Mouse (Mus musculus) embryo, embryonic 11 days (tissue): ENCODE measurements at regions not wholly inside any gene's neighbourhood (a gene's known extent, or its start where the extent isn't known, plus 50 kb on each side); places are given as distances from the start of the nearest gene placed in this dataset.

Experiments
- DNase-seq: peaks from one replicate; pipeline ENCODE4 v3.0.0-alpha.2; 2015

DNA sequence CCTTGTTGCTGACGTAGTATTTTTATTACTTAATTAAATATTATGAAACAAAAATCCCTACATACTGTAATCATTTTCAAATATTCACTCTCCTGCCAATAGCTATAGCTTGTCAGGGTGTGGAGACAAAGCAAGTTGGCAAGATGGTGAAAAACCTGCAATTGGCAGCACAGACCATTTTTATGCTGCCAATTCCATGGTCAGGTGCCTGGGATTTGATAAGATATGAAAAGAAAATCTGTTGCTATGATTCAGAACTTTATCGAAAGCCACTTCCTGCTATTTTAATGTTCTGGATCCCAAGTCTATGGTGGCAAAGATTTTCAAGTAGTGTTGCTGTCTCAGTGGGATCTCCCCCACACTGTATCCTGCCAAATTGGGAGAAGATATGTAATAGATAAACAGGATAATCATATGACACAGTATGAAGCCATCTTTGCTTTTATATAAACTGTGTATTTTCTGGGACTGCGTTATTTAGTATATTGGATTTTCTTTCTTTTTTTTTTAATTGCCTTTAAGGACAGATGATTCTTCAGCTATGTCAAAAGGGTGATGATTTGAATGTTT is 165.3 kb upstream of the Lrrc3b start:
- DNase-seq, result no peak

- no peak for DNase-seq
These were observed 171.4 kb upstream of the Lrrc3b start for GRCm38 (mm10) chr14:15610166-15610565.

DNA sequence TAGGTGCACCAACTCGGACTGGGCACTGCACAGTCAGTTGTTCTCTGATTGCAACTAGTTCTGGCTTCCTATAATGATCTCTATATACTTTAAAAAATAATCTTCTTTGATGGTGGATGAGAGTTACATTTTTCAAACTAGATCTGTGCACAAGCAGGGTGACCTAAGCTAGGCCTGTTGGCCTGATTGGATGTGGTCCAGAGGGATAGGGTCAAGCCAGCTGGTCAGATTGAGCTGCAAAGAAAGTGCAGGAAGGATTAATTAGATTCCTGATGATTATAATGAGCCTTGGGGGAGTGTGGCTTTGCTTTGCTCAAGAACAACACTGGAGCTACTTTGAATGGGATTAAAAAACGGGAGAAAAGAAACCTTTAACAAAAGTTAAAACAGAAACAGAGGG is 195.8 kb upstream of the Lrrc3b start:
- no peak for DNase-seq

DNA sequence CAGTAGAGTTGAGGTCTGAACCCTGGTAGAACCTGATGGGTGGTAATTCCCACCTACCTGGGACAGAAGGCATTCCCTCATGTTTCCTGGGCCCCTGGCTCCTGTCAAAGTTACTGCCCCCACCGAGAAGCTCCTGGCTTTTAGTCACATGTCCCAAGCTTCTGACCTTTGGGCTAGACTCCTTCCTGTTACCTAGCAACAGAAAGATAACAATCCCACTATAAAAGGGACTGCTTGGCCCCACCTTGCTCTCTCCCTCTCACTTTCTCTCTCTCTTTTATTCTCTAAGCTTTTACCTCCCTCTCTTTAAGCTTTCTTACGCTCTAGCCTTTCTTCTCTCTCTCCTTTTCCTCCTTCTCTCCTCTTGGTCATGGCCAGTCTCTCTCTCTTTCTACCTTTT is 198.9 kb upstream of the Lrrc3b start:
- no peak for DNase-seq

DNA sequence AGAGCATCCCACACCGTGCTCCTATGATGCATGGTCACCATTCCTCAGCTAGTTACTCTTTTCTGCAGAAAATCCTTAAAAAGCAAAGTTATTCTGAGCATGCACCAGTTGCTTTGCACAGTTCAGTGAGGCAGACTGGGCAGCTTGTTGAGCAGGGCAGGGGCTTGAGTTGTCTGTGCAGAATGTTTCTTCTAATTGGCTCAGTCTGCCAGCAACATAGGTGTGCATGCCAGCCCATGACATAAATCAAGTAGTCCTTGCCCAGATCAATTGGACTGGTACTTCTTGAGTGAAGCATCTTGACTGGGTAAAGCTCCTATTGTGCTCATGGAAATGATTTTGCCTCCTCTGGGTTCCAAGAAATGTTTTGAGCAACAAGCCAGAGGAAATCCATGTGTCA is 200.1 kb upstream of the Lrrc3b start:
- no peak for DNase-seq

DNA sequence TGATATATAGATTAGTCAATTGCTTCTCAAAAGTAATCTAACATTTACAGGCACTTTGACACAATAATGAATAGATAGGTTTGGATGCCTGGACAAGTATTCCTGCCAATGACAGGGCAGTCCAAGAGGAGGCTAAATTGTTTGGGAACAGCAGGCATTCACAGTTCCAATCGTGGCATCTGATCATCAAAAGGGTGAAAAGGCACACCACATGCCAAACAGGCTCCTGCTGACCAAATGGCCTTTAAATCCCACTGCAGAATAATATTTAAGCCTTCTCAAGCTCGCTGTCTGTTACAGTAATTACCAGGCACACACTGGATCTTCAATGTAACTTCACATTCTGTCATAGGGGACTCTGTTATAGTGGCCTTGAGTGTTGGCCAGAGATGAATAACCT is 222.1 kb upstream of the Lrrc3b start:
- DNase-seq, result no peak

DNA sequence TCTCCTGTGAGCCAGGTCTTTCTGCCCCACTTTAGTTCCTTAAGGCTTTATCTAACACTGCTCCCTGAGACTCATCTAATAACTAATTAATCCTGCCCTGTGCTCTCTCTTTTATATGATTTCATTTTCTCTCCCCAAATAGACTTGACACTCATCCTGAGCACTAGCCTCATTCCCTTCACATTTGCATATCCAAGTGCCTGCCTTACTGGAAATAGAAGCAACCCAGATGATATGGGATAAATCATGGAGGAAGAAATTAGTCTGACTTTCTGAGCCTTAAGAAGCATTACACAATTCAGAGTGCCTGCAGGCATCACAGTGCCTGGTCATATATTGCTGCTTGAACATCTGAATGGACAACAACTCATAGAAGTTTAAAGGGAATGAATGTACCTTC is 233.5 kb upstream of the Lrrc3b start:
- no peak for DNase-seq

DNA sequence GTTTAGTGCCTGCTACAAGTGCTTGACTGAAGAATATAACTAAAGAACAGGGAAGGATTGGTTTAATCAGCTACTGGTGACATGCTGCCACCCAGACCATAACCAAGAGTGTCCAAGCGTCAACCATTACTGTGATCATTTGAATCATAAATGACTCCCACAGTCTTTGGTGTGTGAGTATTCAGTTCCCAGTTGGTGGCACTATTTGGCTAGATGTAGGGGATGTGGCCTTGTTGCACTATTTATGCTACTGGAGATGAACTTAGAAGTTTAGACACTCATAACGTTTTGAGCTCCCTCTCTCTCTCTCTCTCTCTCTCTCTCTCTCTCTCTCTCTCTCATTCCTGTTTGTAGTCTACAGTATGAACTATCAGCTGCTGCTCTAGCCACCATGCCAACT is 238.4 kb upstream of the Lrrc3b start:
- no peak for DNase-seq

DNA sequence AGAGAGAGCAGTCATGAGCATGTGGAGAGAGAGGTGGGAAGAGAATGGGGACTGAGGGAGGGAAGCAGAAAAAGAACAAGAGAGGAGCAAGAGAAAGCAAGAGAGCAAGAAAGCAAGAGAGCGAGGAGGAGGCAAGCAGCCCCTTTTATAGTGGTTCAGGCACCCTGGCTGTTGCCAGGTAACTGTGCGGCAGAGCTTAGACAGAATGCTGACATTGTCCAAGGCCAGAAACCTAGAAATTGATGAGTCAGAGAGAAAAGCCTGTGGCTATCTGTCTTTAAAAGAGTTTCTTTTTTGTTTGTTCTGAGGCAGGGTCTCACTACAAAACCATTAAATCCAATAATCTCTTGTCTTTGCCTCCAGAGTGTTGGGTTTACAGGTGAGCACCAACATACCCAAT is 240.7 kb upstream of the Lrrc3b start:
- DNase-seq, result no peak

- DNase-seq, result no peak
These were observed 259.2 kb upstream of the Lrrc3b start for GRCm38 (mm10) chr14:15698001-15698400.

DNA sequence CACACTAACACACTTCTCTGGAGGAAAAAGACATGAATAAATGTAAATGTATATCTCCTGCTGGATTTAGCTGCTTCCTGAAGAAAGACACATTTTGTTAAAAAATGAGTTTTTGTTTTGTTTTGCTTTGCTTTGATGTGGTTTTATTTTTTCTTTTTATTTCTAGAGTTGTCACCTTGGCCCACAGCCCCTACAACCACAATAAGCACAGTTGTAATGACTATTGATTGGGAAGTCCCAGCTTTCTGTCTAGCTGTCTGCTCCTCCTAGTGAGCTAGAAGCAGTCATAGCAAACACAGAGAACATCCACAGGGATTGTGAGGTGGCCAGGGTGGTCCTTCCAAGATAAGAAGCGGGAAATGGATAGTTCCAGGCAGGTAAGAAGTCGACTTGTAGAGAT is 259.8 kb upstream of the Lrrc3b start:
- no peak for DNase-seq

- DNase-seq, result no peak
These were observed 283.3 kb upstream of the Lrrc3b start for GRCm38 (mm10) chr14:15722135-15722534.

GRCm38 (mm10) chr14:15746629-15747238 is 307.9 kb upstream of the Lrrc3b start:
- DNase-seq, result no peak

DNA sequence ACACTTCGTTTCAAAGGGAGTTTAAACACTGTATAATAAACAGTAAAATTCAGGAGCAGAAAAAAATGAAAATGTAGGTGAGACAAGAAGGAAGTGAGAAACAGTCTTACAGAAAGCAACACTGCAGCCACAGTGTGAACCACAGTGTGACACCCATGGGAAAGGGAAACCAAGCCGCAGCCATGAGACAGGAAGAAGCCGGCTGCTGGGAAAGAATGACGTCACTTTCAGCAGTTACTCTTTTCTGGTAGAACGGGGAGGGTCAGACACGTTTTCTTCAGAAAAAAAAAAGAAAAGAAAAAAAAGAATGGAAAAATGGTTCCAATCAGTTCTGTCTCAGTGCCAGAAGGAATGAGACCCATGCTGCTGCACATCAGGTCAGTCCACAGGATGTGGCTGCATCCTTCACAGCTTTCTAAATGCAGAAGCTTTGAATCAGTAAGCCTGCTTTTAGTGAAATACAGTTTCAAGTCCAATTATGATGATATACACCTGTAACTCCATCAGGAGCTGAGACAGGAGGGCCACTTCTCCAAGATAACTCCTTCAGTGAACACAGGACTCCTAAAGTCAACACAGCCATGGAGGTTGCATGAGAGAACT is 331.2 kb upstream of the Lrrc3b start:
- no peak for DNase-seq

- no peak for DNase-seq
These were observed 345.9 kb upstream of the Lrrc3b start for GRCm38 (mm10) chr14:15784727-15785126.

DNA sequence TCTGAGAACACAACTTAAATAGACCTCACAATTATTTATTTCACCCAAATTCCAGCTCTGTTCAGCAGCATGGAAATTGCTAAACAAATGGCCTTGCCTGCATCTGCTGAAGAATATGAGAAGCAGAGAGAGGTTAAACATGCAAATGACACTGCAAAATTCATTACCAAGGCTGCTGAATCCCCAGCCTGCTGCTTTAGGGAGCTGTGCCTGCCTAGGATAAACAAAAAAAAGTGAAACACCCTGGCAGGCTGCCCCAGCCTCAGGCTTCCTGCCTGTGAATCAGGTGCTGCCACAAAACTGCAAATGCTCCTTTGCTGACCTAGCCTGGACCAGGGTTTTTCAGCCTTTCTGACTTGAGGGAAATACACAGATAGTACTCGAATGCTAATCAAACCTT is 346.4 kb upstream of the Lrrc3b start:
- no peak for DNase-seq

GRCm38 (mm10) chr14:15795698-15796097 is 356.9 kb upstream of the Lrrc3b start:
- no peak for DNase-seq

DNA sequence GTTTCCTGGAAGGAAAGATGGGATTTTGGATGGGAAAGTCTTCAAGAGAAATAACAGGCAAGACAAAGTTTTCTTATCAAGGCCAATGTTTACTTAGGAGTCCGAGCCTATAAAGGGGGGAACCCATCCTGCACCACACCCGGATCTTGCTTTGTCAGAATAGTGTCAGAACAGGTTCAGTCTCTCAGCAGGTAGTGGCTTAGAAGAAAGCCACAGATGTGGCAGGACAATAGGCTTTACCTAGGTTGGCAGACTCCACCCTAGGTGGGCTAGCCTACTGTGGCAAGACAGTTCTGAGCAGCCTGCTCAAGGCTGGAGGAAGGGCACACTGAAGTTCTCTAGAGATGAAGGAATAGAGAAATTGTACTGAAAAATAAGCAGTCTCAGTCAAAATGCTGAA is 358.2 kb upstream of the Lrrc3b start:
- DNase-seq, result no peak

DNA sequence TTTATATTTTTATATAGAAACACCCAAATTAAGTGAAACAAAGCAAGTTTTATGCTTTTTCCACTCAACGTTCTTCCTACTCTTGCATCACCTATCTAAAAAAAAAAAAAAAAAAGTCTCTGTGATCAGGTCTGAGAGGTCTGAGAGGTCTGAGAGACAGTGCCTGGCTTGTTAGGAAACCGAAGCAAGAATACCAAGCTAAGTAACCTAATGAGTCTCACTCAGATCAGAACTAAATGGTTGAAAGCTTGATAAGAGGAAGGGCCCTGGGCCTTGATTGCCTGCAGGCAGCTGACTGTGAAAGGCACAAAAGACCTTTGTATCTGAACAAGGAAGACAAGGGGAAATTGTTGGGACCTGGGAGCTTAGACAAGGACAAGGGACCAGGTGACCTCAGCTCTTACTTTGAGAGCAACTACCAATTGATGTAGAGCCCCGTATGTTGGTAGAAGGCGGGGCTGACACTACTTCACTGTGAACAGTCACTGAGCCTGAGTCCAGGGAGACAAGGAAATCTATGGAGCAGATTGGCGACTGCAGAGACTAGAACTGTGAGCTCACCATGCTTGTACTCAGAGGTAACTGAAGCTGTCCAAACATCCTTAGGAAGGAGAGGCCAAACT is 362.8 kb upstream of the Lrrc3b start:
- no peak for DNase-seq

DNA sequence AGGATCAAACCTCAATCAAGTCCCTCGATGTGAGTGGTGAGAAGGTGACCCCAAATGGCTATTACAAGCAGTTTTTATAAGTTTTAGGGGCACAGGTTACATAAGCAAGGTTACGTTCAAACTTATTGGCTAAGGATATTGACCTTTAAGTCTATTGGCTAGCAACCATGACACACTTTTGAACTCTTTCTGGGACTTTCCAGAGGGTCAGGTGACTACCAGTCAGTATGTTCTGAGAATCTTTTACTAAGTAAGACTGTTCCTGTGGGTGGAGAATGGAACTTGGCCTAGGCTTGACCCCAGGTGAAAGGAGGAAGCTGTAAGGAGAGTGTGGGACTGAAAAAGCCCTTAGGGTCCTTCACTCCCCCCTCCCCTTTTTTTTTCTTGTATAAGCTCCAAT is 370.3 kb upstream of the Lrrc3b start:
- DNase-seq, result no peak

- no peak for DNase-seq
These were observed 402.7 kb upstream of the Lrrc3b start for GRCm38 (mm10) chr14:15841390-15842023.

GRCm38 (mm10) chr14:15842024-15842599 is 403.3 kb upstream of the Lrrc3b start:
- no peak for DNase-seq

- no peak for DNase-seq
These were observed 380.6 kb upstream of the Ngly1 start for GRCm38 (mm10) chr14:15868520-15868919.

DNA sequence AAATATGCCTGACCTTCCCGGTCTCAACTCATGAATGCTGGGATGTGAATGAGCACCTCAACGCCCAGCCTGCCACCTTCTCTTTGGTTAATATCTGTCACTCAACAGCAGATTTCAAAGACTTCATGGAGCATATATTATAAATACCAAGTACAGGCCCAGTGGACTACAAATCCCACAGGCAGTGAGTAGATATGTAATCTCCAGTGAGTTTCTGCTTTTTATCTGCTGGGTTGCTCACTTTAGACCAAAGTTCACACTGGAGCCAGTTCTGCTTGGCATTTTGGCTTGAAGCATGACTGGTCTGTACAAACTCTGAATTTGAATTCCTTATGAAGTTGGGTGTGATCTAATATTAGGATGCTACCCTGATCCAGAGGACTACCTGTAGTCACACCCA is 377.1 kb upstream of the Ngly1 start:
- DNase-seq, result no peak
